Mouse (Mus musculus): Measurements from ENCODE around the gene Slc26a3. TPM values are rescaled to one million over a fixed set of nuclear protein-coding genes. Genes with fewer than 3 reads are reported as not detected.

Gene Slc26a3
- total and polyA plus RNA-seq, 3 experiments: 0.07 TPM; not detected in 2

- H3K79me2 ChIP-seq (ENCODE audit: control insufficient read depth, insufficient read depth, low read length, poor library complexity): no peaks in the 10 kb centered on the region
- H3K36me3 ChIP-seq (ENCODE audit: control insufficient read depth in 1 of 2, insufficient read depth in 2 of 2, low read length in 2 of 2): no peaks in the 10 kb centered on the region
- no peaks in the 10 kb centered on the region for H3K4me1 ChIP-seq (ENCODE audit: control insufficient read depth in 1 of 2, insufficient read depth in 2 of 2, low read length in 2 of 2)
- no peak overlapping the region for H3K4me3 ChIP-seq (ENCODE audit: control insufficient read depth in 1 of 2, insufficient read depth in 1 of 2, low read depth in 2 of 2, low read length in 2 of 2)
- H3K9me3 ChIP-seq (replicated peaks; ENCODE audit: insufficient read depth, low read length): no peaks in the 10 kb centered on the region
- H3K27me3 ChIP-seq (ENCODE audit: control insufficient read depth in 1 of 2, insufficient read depth in 2 of 2, low read length in 2 of 2): peaks cover 0 to 1% of the 10 kb centered on the region in 2 experiments; a peak in 3 of 4 replicates
- no peak overlapping the region for H3K27ac ChIP-seq (ENCODE audit: control insufficient read depth, low read depth, low read length)
- no peak for TF ChIP-seq USF2 (IDR thresholded peaks at IDR 0.05; ENCODE audit: borderline replicate concordance in 1 of 2, insufficient read depth in 1 of 2, low read depth in 1 of 2, low read length in 2 of 2)
- no peak for TF ChIP-seq GATA1 (IDR thresholded peaks at IDR 0.05; ENCODE audit: low read depth, low read length)
- no peak for TF ChIP-seq MAX (IDR thresholded peaks at IDR 0.05; ENCODE audit: low read length)
- no peak for TF ChIP-seq MEF2A (IDR thresholded peaks at IDR 0.05; ENCODE audit: extremely low read depth, insufficient replicate concordance, low read depth, low read length, poor library complexity, severe bottlenecking)
- TF ChIP-seq SIN3A (IDR thresholded peaks at IDR 0.05; ENCODE audit: low read length): no peak
- no peak for TF ChIP-seq ELF1 (IDR thresholded peaks at IDR 0.05; ENCODE audit: low read depth, low read length)
- DNase-seq (ENCODE audit: low read depth, low spot score): no peak
- H3K9ac ChIP-seq (ENCODE audit: control insufficient read depth, low read depth, low read length, poor library complexity, severe bottlenecking): no peak overlapping the region
Measured at GRCm38 (mm10) chr12:31395895-31396294, 5.2 kb downstream of the Slc26a3 start.

GRCm38 (mm10) chr12:31397709-31398108, 7.0 kb downstream of the Slc26a3 start:
- no peak overlapping the region for H3K4me3 ChIP-seq (ENCODE audit: control insufficient read depth in 1 of 2, insufficient read depth in 1 of 2, low read depth in 2 of 2, low read length in 2 of 2)
- H3K9me3 ChIP-seq (replicated peaks; ENCODE audit: insufficient read depth, low read length): no peaks in the 10 kb centered on the region
- DNase-seq (ENCODE audit: low read depth, low spot score): no peak
- no peak overlapping the region for H3K27ac ChIP-seq (ENCODE audit: control insufficient read depth, low read depth, low read length)
- TF ChIP-seq ZC3H11A (IDR thresholded peaks at IDR 0.05; ENCODE audit: low read depth, low read length) (no peak), CHD1 (IDR thresholded peaks at IDR 0.05; ENCODE audit: low read depth, low read length) (no peak), ZMIZ1 (IDR thresholded peaks at IDR 0.05; ENCODE audit: low read depth, low read length) (no peak), ZNF384 (IDR thresholded peaks at IDR 0.05; ENCODE audit: low read depth, low read length) (no peak), BHLHE40 (IDR thresholded peaks at IDR 0.05; ENCODE audit: borderline replicate concordance, low read depth, low read length) (no peak), ELF1 (IDR thresholded peaks at IDR 0.05; ENCODE audit: low read depth, low read length) (no peak), NELFE (IDR thresholded peaks at IDR 0.05; ENCODE audit: low read depth, low read length) (no peak), TBP (IDR thresholded peaks at IDR 0.05; ENCODE audit: low read depth, low read length) (no peak), RCOR1 (IDR thresholded peaks at IDR 0.05; ENCODE audit: low read depth, low read length) (no peak)
- H3K27me3 ChIP-seq (ENCODE audit: control insufficient read depth in 1 of 2, insufficient read depth in 2 of 2, low read length in 2 of 2): peaks cover 0 to 2% of the 10 kb centered on the region in 2 experiments; a peak in 3 of 4 replicates
- no peaks in the 10 kb centered on the region for H3K4me1 ChIP-seq (ENCODE audit: control insufficient read depth in 1 of 2, insufficient read depth in 2 of 2, low read length in 2 of 2)
- H3K9ac ChIP-seq (ENCODE audit: control insufficient read depth, low read depth, low read length, poor library complexity, severe bottlenecking): no peak overlapping the region
- no peaks in the 10 kb centered on the region for H3K36me3 ChIP-seq (ENCODE audit: control insufficient read depth in 1 of 2, insufficient read depth in 2 of 2, low read length in 2 of 2)
- no peaks in the 10 kb centered on the region for H3K79me2 ChIP-seq (ENCODE audit: control insufficient read depth, insufficient read depth, low read length, poor library complexity)

GRCm38 (mm10) chr12:31400821-31401220, 10.2 kb downstream of the Slc26a3 start:
- no peak for TF ChIP-seq ETS1 (IDR thresholded peaks at IDR 0.05; ENCODE audit: low read depth, low read length)
- TF ChIP-seq ZMIZ1 (IDR thresholded peaks at IDR 0.05; ENCODE audit: low read depth, low read length): no peak
- no peak for TF ChIP-seq NELFE (IDR thresholded peaks at IDR 0.05; ENCODE audit: low read depth, low read length)
- no peak for TF ChIP-seq HCFC1 (IDR thresholded peaks at IDR 0.05; ENCODE audit: low read depth, low read length)
- no peak for TF ChIP-seq CHD2 (IDR thresholded peaks at IDR 0.05; ENCODE audit: low read length)
- Histone ChIP-seq H3K4me3 (ENCODE audit: control insufficient read depth in 1 of 2, insufficient read depth in 1 of 2, low read depth in 2 of 2, low read length in 2 of 2) (no peak overlapping the region), H3K9ac (ENCODE audit: control insufficient read depth, low read depth, low read length, poor library complexity, severe bottlenecking) (no peak overlapping the region)

More at GRCm38 (mm10) chr12:31400821-31401220, 10.2 kb downstream of the Slc26a3 start:
- Histone ChIP-seq H3K4me1 (ENCODE audit: control insufficient read depth in 1 of 2, insufficient read depth in 2 of 2, low read length in 2 of 2) (peaks cover 0 to 5% of the 10 kb centered on the region in 2 experiments; a peak in 1 of 4 replicates), H3K79me2 (ENCODE audit: control insufficient read depth, insufficient read depth, low read length, poor library complexity) (no peaks in the 10 kb centered on the region), H3K27ac (ENCODE audit: control insufficient read depth, low read depth, low read length) (no peak overlapping the region), H3K9me3 (replicated peaks; ENCODE audit: insufficient read depth, low read length) (no peaks in the 10 kb centered on the region), H3K36me3 (ENCODE audit: control insufficient read depth in 1 of 2, insufficient read depth in 2 of 2, low read length in 2 of 2) (no peaks in the 10 kb centered on the region), H3K27me3 (ENCODE audit: control insufficient read depth in 1 of 2, insufficient read depth in 2 of 2, low read length in 2 of 2) (peaks cover 0 to 1% of the 10 kb centered on the region in 2 experiments; a peak in 2 of 4 replicates)
- no peak for DNase-seq (ENCODE audit: low read depth, low spot score)
